Mouse (Mus musculus): Measurements from ENCODE around the gene Prdx2.

Prdx2 gene

DNA sequence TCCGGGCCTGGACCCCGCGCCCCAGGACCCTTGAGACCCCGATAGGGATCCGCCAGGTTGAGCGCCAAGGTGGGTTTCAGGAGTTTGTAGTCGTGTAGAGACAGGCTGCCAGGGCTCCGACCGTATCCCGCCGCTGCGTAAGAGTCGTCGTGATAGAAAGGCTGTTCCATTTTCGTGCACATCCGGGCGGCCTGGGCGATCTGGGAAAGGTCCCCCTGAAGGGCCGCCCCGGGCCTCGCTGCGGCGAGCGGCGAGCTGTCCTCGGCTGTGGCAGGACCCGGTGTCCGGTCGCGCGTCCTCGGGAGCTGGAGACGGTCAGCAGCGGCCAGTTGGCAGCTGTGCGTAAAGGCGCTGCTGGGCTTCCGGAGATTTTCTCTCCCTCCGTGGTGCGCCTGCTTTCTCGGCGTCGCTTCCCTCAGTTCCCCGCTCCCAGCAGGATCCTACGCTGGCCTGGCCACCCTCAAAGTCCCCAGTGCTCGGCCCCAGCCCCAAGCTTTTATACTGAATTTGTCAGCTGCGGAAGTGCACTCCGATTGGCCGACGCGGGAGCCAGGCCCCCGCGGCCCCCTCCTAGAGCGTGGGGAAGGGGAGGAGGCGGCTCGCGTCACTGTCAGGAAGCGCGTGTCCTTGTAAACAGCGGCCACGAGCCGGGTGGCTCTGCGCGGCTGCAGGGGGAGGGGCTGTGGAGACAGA is 9.0 kb downstream of the Prdx2 start, which contains the start of gene Junb:
Gene Junb (minus strand): TSS at position 471 of the 693 bp plus-strand sequence.
- DNase-seq (ENCODE audit: low spot score in 2 of 2) = peak; percentile 96 to 97

DNA sequence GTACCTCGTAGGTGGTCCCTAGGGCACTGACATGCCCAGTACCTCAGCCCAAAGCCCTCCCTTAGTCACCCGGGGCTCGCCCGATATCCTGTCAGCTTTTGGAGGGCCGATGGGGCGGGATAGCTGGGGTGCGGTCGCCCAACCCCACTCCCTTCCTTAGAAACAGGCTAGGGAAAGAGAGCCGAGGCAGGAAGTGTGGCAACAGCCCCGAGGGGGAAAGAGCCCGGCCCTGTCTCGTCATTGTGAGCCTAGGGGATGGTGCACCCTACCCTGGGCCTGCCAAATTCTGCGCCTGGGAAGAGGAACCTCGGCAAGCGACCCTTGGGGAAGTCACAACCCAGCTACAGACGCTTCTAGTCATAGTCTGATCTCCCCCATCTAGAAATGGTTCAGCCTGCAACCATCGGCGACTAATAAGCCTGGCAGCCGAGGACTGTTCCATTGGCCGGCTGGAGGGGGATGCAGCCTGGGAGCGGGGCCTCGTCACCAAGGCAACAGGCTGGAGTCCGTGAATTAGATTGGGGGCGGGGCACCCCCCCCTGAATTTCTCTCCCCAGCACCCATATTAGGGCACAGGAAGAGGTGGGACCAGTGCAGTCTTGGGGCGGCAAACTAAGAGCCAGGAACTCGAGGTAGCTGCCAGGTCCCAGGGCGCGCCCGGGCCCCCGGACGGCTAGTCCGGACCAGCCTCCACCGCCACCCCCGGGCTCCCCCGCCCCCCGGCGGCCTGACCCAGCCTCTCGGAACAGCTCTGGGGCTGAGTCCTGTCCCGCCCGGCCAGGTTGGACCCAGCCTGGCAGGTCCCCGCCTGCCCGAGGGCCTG is 10.4 kb downstream of the Prdx2 start:
- DNase-seq (ENCODE audit: low spot score in 2 of 2) = peak; percentile 93

DNA sequence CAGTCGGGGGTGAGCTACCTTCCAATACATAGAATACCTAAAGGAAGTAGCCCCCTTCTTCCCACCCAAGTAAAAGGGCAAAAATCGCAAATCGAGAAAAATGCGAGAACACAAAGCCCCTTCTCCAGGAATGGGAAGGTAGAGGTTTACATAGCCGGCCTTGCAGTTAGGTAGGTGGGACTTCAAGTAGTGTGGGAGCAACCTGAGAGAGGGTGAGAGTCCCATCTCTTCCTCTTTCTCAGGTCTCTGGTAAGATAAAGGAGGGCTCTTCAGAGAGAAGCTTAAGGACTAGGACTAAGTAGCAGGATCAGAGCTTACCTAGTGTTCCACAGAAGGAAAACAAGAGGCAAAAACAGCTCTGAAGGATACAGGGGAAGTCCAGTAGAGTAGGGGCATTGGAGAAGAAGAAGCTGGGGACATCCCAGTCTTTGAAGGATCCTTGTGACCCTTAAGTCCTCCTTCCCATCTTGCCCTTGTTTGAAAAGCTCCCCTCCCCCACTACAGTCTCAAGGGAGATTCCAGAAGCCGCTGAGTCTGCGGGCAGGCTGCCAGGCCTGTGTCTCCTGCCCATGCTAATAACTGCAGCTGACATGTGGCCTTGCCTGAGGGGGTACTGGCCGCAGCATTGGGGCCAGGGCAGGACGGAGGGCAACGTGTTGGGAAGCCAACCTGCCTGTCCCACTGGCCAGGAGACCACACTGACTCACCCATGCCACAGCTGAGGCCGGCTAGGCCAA is 11.4 kb downstream of the Prdx2 start:
- DNase-seq (ENCODE audit: low spot score in 2 of 2) = peak; percentile 69 to 88

DNA sequence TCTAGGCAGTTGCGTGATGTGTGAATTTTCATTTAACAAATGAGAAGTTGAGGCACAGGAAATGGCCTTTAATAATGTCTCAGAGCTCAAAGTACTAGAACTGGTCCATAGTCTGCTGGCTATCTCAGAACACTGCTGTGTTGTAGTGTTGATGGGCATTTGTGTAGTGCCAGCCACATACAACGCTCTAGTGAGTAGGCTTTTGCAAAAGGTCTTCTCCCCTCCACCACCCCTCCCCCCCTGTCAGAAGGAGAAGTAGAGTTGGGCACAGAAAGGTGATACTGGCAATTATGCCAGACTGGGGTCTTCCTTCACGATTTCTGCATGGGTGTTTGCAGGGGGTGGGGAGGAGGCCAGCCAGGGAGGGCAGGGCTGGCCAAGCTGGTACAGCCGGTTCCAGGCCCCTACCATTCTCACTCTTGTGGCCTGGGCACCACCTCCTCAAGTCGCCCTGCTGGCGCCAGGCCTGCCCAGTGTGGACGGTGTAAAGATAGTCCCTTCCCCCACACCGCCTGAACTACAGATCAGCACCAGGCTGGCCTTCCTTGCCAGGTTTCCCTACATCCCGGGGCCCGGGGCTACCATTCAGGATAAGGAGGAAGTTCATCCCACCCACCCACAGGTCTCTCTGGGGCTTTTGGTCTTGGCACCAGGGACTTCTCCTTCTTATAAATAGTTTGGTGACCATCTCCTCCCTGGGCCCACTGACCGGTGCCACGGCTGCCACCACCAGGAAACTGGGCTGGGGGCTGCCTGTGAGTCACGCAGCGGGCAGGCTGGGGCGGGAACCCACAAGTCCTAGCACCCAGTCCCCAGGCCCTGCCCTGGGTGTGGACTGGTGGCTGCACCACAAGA is 12.5 kb downstream of the Prdx2 start:
- DNase-seq (ENCODE audit: low spot score in 2 of 2) = peak; percentile 72 to 81

DNA sequence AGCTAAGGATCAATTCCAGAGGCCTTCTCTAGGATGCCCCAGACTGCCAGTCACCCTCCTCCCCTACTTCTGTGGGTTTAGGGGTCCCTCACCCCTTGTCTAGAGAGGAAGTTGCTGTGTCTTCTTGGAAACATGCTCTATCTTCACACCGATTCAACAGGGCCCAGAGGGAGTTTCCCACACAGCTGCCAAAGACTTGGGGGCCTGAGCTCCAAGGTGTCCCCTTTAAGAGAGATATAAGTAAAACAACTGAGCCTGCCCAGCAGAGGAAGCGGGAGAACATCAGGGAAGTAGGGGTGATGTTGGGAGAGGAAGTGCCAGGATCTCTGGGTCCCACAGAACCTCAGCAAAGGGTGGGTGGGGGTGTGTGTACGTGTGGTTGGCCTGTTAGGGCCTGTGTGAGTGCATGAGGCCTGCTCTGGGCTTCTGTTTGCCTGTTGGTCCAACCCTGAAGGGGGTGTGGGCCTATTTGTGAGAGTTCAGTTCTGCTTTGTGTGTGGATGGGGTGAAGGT is 13.2 kb downstream of the Prdx2 start:
- DNase-seq (ENCODE audit: low spot score in 2 of 2) = peak; percentile 62

DNA sequence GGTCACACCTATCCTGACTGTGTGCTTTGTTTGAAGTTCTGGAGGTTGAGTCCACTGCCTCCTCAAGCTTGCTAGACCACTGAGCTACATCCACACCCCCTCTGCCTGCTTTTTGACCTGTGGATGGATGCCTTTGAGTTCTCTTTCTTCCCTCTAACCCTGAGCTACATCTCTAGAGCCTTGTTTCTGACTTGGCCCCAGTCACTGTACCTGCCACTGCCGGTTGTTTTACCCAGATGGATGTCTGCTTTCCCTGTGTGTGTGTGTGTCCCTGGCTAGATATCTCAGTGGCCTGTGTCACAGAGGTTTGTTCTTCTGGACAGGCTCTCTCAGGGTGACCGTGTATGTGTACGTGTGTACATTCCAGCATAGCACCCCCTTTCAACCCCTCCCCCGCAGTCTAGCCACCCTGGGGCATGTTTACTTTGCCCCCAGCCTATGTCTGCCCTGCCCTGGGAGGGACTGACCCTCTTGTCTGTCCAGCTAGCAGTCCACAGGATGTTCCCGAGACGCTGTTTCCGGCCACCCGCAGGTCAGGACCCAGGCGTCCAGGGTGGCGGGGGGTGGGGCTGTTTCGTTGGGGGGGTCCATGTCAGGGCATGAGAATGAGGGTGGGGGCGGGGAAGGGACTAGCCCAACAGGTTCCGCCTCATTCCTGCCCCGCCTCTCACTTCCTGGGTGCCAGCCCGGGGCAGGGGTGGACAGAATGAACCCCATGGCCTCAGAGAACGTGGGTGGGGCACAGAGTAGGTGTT is 15.1 kb downstream of the Prdx2 start:
- peak; percentile 68 to 74 for DNase-seq (ENCODE audit: low spot score in 2 of 2)

DNA sequence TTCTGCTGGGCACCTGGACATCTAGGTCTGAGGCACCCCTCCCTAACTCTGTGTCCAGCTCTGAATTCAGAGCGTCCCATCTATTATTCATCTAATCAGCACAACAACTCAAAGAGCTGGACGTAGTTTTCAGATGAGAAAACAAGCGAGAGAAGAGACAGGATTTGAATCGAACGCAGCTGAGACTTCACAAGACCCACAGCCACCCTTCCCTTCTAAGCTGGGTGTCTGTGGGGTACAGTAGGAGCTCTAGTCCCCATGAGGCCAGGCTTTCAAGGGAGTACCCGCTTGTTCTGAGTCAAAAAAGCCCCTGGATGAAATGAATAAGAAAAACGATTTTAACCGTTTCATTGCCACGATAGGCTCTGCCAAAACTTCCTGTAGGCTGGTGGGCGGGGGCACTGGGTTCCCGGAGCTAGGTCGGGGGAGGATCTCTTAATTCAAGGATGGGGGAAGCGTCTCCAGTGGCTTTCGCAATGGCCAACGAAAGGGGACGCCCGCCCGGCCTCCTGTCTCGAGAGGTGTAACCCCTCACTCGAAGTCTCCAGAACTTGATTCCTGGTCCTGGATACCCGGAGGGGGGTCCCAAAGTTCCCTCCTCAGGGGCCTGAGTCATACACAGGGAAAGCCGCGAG is 15.8 kb downstream of the Prdx2 start:
- no peak for DNase-seq (ENCODE audit: low spot score in 2 of 2)

DNA sequence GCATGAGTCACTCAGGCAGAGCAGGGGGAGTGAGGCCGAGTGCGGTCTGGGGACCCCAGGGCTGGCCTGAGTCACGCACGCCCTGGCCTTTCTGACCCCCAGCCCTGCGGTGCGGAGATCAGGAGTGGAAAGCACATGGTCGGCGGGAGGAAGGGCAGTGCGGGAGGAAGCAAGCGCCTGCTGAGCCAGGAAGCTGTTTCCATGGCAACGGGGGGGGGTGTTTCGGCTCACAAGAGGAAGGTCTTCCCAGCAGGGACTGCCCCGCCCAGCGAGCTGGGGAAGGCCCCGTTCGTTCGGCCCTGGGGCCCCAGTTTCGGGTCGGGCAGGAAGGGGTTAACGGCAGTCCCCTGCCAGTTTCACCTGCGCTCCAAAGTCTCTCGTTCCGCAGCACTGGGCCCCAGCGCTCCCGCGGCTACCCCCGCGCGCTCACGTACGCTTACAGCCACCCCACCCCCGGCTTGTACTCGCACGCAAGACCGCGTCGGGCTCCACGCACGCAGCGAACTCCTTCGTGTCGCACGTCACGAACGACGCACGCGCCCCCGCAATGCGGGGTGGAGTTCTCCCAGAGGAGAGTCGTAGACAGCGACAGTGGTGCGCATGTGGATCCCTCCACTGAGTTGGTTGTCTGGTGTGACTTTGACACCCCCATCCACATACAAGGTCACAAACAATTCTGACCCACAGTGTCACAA is 16.4 kb downstream of the Prdx2 start:
- peak; percentile 84 to 85 for DNase-seq (ENCODE audit: low spot score in 2 of 2)

DNA sequence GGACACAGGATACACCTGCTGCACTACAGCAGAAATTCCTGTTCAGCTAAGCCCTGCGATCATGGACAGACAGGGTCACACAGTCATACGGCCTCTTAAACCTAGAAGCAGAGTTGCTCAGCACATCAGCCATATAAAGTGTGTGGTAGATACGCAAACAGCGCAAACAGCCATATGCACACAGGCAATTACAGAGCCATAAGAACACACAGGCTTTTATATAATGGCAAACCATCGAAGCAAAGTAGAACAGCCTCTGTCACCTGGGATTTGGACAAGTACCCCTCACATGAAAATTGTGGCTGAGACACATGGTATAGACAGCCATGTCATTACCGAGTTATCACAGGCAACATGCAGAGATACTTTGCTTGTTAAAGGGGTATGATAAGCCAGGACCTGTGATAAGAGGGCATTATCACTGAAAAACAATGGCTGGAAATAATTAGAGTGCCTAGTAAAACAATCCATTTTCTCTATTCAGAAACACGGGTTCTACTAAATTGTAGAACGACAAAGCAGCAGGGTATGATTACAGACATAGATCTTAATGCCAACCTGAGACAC is 17.1 kb downstream of the Prdx2 start:
- no peak for DNase-seq (ENCODE audit: low spot score in 2 of 2)

DNA sequence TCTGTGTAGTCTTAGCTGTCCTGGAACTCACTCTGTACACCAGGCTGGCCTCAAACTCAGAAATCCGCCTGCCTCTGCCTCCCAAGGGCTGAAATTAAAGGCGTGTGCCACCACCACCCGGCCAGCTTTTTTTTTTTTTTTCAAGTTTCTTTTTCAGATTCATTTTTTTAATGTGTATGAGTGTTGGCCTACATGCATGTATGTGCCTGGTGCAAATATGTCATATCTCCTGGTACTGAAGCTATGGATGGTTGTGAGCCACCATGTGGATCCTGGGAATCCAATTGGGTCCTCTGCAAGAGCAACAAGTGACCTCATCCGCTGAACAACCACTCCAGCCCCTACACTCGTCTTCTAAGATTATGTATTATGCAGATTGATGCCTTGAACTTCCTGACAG is 18.0 kb downstream of the Prdx2 start:
- DNase-seq (ENCODE audit: low spot score in 2 of 2) = no peak

DNA sequence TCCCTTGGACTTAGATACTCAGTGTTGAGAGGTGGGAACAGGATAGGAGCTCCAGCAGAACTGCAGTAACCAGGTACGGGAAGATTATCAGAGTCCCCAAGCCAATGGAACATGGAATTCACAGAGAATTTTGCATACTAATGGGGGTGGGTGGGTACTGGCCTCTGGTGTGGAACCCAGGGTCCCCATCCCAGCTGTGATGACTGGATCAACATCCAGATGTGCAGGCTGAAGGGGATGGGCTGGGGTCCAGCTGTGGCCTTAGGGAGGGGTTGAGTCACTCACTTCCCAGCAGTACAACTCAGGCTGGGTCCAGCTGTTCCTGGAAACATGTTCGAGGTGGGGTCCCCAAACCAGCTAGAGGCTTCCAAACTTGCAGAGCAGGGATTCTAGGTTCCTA is 18.5 kb downstream of the Prdx2 start:
- DNase-seq (ENCODE audit: low spot score in 2 of 2) = no peak

DNA sequence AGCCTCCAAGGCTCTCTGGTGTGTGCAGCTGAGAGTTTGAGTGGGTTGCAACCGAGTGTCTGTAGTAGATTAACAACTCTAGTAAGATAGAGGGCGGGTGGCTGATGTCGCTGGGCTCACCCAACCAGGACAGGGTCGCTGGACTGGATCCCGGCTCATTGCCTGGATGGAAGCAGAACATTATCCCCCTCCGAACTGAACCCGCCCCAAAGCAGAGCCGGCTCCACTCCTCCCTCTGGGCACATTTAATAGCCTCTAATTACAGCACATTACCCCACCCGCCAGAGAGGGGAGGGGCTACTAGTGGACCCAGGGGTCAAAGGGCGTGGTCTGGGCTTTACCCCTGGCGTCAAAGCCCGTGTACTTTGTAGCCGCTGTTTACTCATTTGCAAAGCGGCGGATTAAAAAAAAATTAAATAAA is 19.9 kb downstream of the Prdx2 start:
- peak; percentile 71 to 78 for DNase-seq (ENCODE audit: low spot score in 2 of 2)

DNA sequence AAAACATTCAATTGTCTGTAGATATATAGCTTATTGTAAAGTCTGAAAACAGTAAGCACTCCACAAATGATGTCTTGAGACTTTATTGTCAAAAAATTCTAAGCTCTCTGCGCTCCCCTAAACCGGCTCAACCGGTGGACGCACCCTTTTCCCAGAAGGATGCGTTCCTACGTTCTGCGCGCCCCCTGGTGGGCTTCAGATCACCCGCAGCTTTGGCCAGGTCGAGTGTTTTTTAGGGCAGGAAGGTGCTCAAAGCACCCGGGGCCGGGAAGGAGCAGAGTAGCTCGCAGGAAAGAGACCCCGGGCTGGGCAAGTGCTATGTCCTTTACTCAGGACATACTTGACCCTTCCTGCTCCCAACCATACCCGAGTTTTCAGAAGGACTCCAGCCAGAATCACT is 20.4 kb downstream of the Prdx2 start:
- DNase-seq (ENCODE audit: low spot score in 2 of 2) = peak; percentile 93 to 95

DNA sequence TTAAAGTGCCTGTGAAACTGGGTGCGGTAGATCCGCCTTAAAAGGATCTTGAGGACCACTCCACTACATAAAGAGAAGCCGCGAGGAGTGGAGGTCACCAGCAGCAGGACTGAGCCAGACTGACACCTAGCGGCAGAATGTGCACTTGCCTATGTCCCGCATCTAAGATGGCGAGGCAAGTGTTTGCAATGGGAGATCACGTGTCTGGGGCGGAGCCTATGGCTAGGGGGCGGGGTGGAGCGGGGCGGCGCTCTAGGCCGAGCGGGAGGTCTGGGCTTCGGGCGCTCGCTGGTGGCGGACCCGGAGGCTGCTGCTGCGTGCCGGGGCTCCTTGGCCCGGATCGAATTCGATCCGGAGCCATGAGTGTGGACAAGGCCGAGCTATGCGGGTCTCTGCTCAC is 21.0 kb downstream of the Prdx2 start, which contains the start of gene Hook2:
Gene Hook2 (plus strand): TSS at position 255 of the 400 bp plus-strand sequence.
- DNase-seq (ENCODE audit: low spot score in 2 of 2) = peak; percentile 96 to 97

DNA sequence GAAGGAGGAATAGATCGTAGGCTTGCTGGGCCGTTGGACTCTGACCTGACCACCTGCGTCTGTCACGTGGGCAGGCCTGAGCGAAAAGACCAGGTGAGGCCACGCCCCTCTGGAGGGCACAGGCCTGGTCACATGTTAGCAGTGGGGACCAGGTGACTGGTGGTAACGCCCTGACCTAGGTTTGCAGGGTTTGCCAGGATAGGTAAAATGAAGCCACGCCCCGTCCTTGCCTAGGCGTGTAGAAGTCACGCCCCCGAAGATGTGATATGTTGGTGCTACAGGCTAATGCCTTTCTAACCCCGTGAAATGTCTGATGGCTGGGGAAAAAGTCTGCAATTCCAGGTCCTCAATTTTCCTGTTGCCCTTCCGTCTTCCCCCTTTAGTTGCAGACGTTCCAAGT is 21.4 kb downstream of the Prdx2 start:
- DNase-seq (ENCODE audit: low spot score in 2 of 2) = peak; percentile 70 to 81

DNA sequence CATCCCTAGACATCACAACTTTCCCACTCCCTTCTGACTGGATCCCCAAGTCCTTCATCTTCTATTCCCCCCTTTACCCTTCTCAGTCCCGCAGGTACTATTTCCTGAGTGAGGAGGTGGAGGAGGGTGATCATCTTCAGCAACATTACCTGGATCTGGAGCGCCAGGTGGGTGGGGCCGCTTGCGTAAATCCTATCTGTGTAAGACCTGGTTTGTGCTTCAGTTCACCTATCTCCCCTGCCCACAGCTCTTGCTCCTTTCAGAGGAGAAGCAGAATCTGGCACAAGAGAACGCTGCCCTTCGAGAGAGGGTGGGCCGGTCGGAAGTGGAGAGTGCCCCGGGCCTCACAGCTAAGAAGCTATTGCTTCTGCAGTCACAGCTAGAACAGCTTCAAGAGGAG is 25.0 kb downstream of the Prdx2 start:
- no peak for DNase-seq (ENCODE audit: low spot score in 2 of 2)

DNA sequence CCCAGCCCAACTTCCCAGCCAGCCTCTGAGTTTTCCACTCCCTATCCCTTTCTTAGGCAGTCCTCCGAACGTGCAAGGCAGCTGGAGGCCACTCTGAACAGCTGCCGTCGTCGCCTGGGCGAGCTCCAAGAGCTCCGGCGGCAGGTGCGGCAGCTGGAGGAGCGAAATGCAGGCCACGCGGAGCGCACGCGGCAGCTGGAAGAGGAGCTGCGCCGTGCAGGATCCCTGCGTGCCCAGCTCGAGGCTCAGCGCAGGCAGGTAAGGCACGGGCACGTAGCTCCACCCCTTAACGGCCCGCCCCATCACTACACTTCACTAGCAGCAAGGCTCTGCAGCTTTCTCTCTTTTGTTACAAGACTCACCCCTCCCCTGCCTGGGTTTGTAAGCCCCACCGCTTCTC is 26.3 kb downstream of the Prdx2 start:
- DNase-seq (ENCODE audit: low spot score in 2 of 2) = no peak

DNA sequence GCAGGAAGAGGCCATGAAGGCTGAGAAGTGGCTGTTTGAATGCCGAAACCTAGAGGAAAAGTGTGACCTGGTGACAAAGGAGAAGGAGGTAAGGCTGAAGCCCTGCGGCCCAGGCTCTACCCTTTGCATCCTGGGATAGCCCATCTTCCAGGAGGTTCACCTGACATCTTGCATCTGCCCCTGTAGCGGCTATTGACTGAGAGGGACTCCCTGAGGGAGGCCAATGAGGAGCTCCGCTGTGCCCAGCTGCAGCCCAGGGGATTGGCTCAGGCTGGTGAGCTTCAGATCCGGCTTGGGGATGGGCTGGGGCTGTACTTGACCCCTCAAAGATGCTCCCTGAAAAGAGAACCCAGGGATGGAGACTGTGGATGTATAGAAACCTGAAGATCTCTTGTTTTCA is 27.6 kb downstream of the Prdx2 start:
- DNase-seq (ENCODE audit: low spot score in 2 of 2) = no peak
